Mouse (Mus musculus): ENCODE data around the gene Rab7b. TPM values are rescaled to one million over a fixed set of nuclear protein-coding genes. Genes with fewer than 3 reads are reported as not detected.

Rab7b gene
- total RNA-seq, 1 experiment from 2014 or later: 1.4 TPM

DNA sequence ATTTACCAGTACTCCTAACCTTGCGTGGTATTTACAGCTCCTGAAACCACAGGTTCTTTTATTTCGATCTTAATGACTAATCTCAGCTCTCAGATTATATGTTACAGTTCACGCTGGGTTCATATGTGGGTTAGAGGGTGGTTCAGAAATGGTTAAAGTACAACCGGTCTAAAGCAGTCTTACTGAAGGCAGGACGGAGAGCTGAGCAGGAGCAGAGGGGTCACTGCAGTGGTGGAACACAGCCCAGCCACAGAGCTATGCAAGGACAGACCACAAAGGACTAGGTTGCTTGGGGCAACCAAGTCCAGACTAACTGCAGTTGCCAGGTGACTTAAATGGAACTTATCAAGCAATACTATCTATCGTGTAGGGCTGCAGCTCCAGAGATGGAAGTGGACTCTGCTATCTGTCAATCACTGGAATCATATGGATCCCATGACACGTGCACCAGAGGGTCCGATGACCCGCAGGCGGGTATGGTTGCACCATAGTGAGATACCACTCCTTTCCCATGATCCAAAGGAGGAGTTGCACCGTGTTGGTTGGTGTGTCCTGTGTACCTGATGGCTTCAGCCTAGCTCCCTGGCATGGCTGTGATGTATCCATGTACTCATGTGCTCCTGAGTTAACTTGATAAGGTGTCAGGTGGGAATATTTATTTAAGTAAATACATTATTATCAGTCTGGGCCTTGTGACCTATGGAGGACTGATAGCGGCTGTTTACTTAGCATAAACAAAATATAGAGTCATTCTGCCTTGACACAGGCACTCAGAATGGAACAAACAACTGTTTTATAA lies 42.3 kb downstream of the Rab7b start:
- no peak for ATAC-seq (replicated peaks; ENCODE audit: insufficient number of reproducible peaks, low FRiP score, low TSS enrichment, poor library complexity, severe bottlenecking)

DNA sequence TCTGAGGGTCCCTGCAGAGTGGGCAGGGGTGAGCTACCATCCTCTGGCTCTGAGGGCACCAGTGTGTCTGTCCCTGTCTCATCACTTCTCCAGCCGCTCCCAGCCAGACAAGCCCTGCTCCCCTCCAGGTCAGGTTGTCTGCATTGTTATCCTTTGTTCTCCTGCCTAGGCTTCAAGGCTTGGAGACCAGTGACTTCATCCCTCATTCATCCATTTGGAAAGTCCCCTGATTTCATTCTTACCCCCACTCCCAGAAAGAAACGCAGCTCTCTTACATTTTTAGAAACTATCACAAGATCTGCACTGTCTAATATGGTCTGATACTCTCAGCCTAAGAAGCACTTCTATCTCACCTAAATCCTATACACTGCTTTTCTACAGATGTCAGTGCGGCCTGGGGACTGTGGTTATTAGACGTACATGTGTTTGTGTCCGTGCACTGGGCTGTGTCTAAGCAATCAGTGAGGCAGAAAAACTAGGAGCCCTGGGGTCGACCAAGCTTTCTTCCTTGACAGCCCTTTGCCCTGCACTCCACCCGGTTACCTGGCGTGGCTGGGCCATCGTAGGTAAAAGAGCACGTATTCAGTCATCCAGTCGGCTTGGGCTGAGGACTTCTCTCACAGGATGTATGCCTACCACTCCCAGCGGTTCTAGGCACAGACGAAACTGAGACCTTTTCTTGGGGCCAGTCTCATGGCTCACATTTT lies 45.1 kb downstream of the Rab7b start:
- ATAC-seq (replicated peaks; ENCODE audit: insufficient number of reproducible peaks, low FRiP score, low TSS enrichment, poor library complexity, severe bottlenecking): no peak

DNA sequence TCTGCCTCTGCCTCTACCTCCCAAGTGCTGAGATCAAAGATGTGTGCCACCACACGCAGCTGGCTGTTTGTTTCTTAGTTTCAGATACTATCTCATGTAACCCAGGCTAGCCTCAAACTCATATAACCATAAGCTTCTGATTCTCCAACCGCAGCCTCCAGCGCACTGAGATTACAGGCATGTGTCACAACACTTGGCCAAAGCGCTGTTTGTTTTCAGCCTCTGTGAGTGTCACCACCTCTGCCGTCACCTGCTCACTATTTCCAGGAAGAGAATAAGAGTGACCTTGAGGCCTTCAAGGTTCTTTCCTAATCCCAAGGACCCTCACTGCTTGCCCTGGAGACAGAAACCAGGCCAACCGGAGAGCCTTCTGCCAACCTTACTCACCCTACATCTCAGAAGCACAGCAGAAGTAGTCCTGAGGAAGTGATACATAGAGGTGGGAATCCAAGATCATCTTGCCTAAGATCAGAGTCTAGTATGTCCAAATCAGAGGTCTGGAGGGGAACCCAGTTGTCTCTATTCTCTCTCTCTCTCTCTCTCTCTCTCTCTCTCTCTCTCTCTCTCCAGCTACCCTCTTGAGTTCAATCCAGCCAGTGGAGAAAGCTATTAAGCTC lies 46.3 kb downstream of the Rab7b start:
- ATAC-seq (replicated peaks; ENCODE audit: insufficient number of reproducible peaks, low FRiP score, low TSS enrichment, poor library complexity, severe bottlenecking): no peak

GRCm38 (mm10) chr1:131736494-131736893 lies 48.0 kb downstream of the Rab7b start:
- ATAC-seq (replicated peaks; ENCODE audit: insufficient number of reproducible peaks, low FRiP score, low TSS enrichment, poor library complexity, severe bottlenecking): no peak

DNA sequence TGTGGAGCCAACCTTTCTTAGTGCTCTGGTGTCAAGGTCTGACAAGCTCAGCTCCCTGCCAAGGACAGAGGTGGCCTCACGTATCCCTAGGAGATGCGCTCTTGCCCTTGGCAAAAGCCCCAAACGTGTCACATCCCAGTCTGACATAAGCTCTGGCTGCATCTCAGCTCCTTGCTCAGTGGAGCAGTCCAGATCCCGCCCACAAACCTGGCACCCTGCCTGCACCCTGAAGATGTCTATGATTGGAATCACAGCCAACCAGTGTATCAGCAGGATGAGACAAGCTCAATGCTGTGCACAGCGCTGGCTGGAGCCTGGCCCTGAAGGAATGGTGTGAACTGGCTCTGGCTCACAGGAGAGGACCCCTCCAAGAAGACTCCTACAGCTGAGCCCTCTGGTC lies 48.8 kb downstream of the Rab7b start:
- ATAC-seq (replicated peaks; ENCODE audit: insufficient number of reproducible peaks, low FRiP score, low TSS enrichment, poor library complexity, severe bottlenecking): no peak

- ATAC-seq (replicated peaks; ENCODE audit: insufficient number of reproducible peaks, low FRiP score, low TSS enrichment, poor library complexity, severe bottlenecking): no peak
These were observed 50.3 kb downstream of the Rab7b start for GRCm38 (mm10) chr1:131738760-131739159.

GRCm38 (mm10) chr1:131739481-131740160 lies 51.1 kb downstream of the Rab7b start:
- no peak for ATAC-seq (replicated peaks; ENCODE audit: insufficient number of reproducible peaks, low FRiP score, low TSS enrichment, poor library complexity, severe bottlenecking)

GRCm38 (mm10) chr1:131743868-131744464 lies 55.5 kb downstream of the Rab7b start, which contains the start of gene Slc26a9:
Gene Slc26a9, plus strand, starts transcription at chr1:131744022.
- no peak for ATAC-seq (replicated peaks; ENCODE audit: insufficient number of reproducible peaks, low FRiP score, low TSS enrichment, poor library complexity, severe bottlenecking)

DNA sequence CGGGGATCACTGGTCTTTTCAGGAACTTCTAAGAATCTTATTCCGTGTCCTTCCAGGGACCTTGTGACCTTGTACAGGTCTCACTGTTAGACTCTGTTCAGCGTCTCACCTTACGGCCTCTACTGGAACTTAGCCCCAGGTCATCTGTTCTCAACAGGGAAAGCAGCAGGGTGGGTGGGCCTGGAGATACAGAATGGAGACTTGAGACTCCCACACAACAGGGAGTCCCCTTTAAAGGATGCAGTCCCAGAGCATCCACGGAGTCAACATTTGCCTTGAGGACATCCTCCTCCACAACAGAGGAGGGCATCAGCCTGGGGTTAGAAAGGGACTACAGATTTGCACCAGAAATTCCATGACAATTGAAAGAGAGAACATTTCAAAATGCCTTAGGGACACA lies 56.9 kb downstream of the Rab7b start:
- no peak for ATAC-seq (replicated peaks; ENCODE audit: insufficient number of reproducible peaks, low FRiP score, low TSS enrichment, poor library complexity, severe bottlenecking)

- ATAC-seq (replicated peaks; ENCODE audit: insufficient number of reproducible peaks, low FRiP score, low TSS enrichment, poor library complexity, severe bottlenecking): no peak
These were observed 59.3 kb downstream of the Rab7b start for GRCm38 (mm10) chr1:131747761-131748160.

DNA sequence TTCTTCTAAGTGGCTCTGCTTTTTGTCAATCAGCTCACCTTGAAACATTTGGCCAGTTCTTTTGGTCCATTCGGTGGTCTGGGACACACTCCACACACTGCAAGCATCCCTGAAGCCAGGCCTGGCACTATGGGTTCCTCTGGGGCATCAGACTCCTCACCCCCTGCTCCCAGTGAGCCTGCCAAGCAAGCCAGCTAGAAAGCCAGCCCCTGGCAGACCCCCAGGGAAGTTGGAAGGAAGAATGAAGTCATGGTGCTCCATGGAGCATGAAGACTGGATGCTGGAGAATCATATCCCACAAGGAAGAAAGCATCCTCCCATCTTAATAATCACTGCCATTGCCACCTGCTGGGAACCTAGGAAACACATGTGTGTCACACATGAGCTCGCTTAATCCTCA lies 60.1 kb downstream of the Rab7b start:
- ATAC-seq (replicated peaks; ENCODE audit: insufficient number of reproducible peaks, low FRiP score, low TSS enrichment, poor library complexity, severe bottlenecking): no peak

- no peak for ATAC-seq (replicated peaks; ENCODE audit: insufficient number of reproducible peaks, low FRiP score, low TSS enrichment, poor library complexity, severe bottlenecking)
These were observed 61.4 kb downstream of the Rab7b start for GRCm38 (mm10) chr1:131749706-131750545.

GRCm38 (mm10) chr1:131751181-131751890 lies 62.8 kb downstream of the Rab7b start:
- ATAC-seq (replicated peaks; ENCODE audit: insufficient number of reproducible peaks, low FRiP score, low TSS enrichment, poor library complexity, severe bottlenecking): no peak

DNA sequence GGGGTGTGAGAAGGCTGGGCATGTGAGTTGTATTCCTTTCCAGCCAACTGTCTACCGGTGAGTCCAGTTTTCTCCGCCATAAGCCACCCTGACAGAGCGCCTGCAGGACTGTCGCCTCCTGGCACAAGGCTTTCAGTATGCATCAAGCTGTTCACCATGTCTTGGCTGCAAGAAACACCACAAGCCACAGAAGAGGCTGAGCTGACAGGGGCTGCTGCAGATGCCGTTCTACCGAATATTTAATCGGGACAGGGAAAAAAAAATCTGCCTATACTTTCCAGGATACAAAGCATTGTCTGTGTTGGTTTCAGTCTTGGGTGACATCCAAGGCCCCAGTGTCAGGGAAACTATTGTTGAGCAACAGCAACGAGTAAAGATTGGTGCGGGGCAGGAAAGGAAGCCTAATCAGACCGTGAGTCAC lies 63.4 kb downstream of the Rab7b start:
- ATAC-seq (replicated peaks; ENCODE audit: insufficient number of reproducible peaks, low FRiP score, low TSS enrichment, poor library complexity, severe bottlenecking): no peak

GRCm38 (mm10) chr1:131754212-131754829 lies 65.8 kb downstream of the Rab7b start:
- ATAC-seq (replicated peaks; ENCODE audit: insufficient number of reproducible peaks, low FRiP score, low TSS enrichment, poor library complexity, severe bottlenecking): 0 out of 2 replicates have a peak, but pooled peaks have one; percentile 24

DNA sequence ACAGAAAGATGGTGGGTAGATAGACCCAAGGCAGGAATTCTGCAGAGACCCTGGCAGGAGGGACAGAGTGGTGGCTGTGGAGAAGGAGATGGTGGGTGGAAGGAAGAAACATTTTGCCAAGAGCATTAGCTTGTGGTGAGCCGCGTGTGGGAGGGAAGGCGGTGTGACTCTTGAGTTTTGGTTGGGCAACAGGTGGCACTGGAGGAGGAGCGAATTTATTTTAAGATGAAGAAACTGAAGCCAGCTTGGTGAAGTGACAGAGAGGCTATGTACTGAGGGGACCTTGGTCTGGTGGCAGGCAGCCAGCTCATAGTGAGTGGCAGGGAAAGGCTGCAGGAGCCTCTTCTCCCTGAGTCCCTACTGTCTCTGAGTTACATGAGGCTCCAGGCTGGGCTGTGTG lies 66.4 kb downstream of the Rab7b start:
- ATAC-seq (replicated peaks; ENCODE audit: insufficient number of reproducible peaks, low FRiP score, low TSS enrichment, poor library complexity, severe bottlenecking): peak; percentile 64

- ATAC-seq (replicated peaks; ENCODE audit: insufficient number of reproducible peaks, low FRiP score, low TSS enrichment, poor library complexity, severe bottlenecking): no peak
These were observed 68.7 kb downstream of the Rab7b start for GRCm38 (mm10) chr1:131757211-131757610.
